Mouse (Mus musculus): ENCODE measurements around the gene Col4a3bp. TPM values are rescaled to one million over a fixed set of nuclear protein-coding genes. Genes with fewer than 3 reads are reported as not detected.

Gene Col4a3bp
- total and polyA plus RNA-seq, 2 experiments from 2014 or later, result 9.5 to 35.0 TPM

GRCm38 (mm10) chr13:96614615-96615014 lies 72.2 kb downstream of the Col4a3bp start:
- WGBS, result 97% methylated on average over 3 of the region's 3 CpGs
- DNase-seq (ENCODE audit: low spot score) (no peak), ATAC-seq (no peak)
- H3K27ac ChIP-seq, result no peak overlapping the region
- no peak overlapping the region for H3K9ac ChIP-seq (replicated peaks; ENCODE audit: low read length)
- H3K4me3 ChIP-seq (ENCODE audit: low read length), result no peak overlapping the region
- H3K9me3 ChIP-seq (ENCODE audit: low read length), result no peaks in the 10 kb centered on the region
- peaks cover 17% of the 10 kb centered on the region; the same call in 1 of the 2 replicates for H3K36me3 ChIP-seq (ENCODE audit: insufficient read depth, low read length)
- no peaks in the 10 kb centered on the region for H3K4me1 ChIP-seq (ENCODE audit: insufficient read depth, low read length)
- no peak for TF ChIP-seq CTCF (IDR thresholded peaks at IDR 0.05; ENCODE audit: low read depth)
- no peaks in the 10 kb centered on the region for H3K27me3 ChIP-seq (ENCODE audit: insufficient read depth, low read length)
- H3K4me2 ChIP-seq (ENCODE audit: low read depth, low read length), result no peak overlapping the region

DNA sequence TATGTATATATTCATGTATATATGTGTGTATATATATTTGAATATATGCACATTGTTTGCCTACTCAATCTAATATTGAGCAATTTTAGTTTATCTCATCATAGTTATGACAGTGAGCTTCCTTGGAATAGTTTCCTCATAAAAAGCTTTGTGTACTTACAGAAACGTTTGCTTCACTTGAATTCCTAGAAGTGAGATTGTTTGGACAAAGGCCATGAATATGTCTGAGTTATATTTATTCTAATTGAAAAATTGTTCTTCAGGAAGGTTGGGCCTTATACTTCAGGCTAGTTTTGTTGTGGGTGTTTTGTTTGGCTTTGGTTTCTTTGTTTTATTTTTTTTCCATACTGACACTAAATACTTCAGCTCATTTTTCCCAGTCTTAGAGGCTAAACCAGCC lies 78.5 kb downstream of the Col4a3bp start:
- H3K27ac ChIP-seq, result no peak overlapping the region
- no peak overlapping the region for H3K9ac ChIP-seq (replicated peaks; ENCODE audit: low read length)
- WGBS, result 57% methylated on average over 1 of the region's 1 CpGs
- TF ChIP-seq CTCF (IDR thresholded peaks at IDR 0.05; ENCODE audit: low read depth), result no peak
- peaks cover 5% of the 10 kb centered on the region for H3K36me3 ChIP-seq (ENCODE audit: insufficient read depth, low read length)
- H3K9me3 ChIP-seq (ENCODE audit: low read length), result no peaks in the 10 kb centered on the region
- H3K4me2 ChIP-seq (ENCODE audit: low read depth, low read length), result no peak overlapping the region
- H3K4me3 ChIP-seq (ENCODE audit: low read length), result no peak overlapping the region
- no peak for ATAC-seq
- no peaks in the 10 kb centered on the region for H3K4me1 ChIP-seq (ENCODE audit: insufficient read depth, low read length)
- H3K27me3 ChIP-seq (ENCODE audit: insufficient read depth, low read length), result no peaks in the 10 kb centered on the region
- DNase-seq (ENCODE audit: low spot score), result no peak

DNA sequence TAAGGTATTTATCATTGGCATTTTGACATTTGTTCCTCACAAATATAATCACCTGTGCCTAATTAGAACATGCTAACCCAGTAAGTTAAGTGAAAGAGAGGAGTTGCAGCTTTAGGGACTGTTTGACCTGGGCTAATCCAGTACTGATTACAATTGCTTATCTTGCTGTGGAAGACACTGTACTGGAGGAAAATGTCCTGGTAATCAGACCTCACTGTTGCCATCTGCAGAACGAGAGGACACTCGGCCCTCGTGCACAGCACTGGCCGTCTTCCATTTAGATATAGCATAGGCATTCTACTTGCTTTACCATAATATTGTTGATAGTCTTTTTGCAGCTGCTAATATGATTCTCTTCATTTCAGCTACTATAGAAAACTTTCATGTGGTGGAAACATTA lies 88.0 kb downstream of the Col4a3bp start:
- ATAC-seq (no peak), DNase-seq (ENCODE audit: low spot score) (no peak)
- Histone ChIP-seq H3K36me3 (ENCODE audit: insufficient read depth, low read length) (peaks cover 20% of the 10 kb centered on the region), H3K4me2 (ENCODE audit: low read depth, low read length) (no peak overlapping the region), H3K27me3 (ENCODE audit: insufficient read depth, low read length) (no peaks in the 10 kb centered on the region), H3K9me3 (ENCODE audit: low read length) (no peaks in the 10 kb centered on the region), H3K4me3 (ENCODE audit: low read length) (no peak overlapping the region), H3K9ac (replicated peaks; ENCODE audit: low read length) (no peak overlapping the region), H3K4me1 (ENCODE audit: insufficient read depth, low read length) (no peaks in the 10 kb centered on the region), H3K27ac (no peak overlapping the region)
- no peak for TF ChIP-seq CTCF (IDR thresholded peaks at IDR 0.05; ENCODE audit: low read depth)
- WGBS, result 97% methylated on average over 4 of the region's 4 CpGs

- TF ChIP-seq CTCF (IDR thresholded peaks at IDR 0.05; ENCODE audit: low read depth), result no peak
- no peak for ATAC-seq
- WGBS, result 60% methylated on average over 2 of the region's 2 CpGs
These were observed 101.8 kb downstream of the Col4a3bp start for GRCm38 (mm10) chr13:96644168-96644567.

GRCm38 (mm10) chr13:96645822-96646221 lies 103.4 kb downstream of the Col4a3bp start:
- Histone ChIP-seq H3K4me1 (ENCODE audit: insufficient read depth, low read length) (no peaks in the 10 kb centered on the region), H3K27ac (no peak overlapping the region), H3K36me3 (ENCODE audit: insufficient read depth, low read length) (peaks cover 24% of the 10 kb centered on the region; the same call in 1 of the 2 replicates), H3K9ac (replicated peaks; ENCODE audit: low read length) (no peak overlapping the region), H3K4me2 (ENCODE audit: low read depth, low read length) (no peak overlapping the region), H3K9me3 (ENCODE audit: low read length) (no peaks in the 10 kb centered on the region), H3K27me3 (ENCODE audit: insufficient read depth, low read length) (no peaks in the 10 kb centered on the region), H3K4me3 (ENCODE audit: low read length) (no peak overlapping the region)
- 33% methylated on average over 5 of the region's 5 CpGs for WGBS
- DNase-seq (ENCODE audit: low spot score) (no peak), ATAC-seq (peak; percentile 53; the same call in 1 of the 2 replicates)
- TF ChIP-seq CTCF (IDR thresholded peaks at IDR 0.05; ENCODE audit: low read depth), result no peak

More at GRCm38 (mm10) chr13:96644168-96644567, 101.8 kb downstream of the Col4a3bp start:
- peaks cover 10% of the 10 kb centered on the region; the same call in 1 of the 2 replicates for H3K36me3 ChIP-seq (ENCODE audit: insufficient read depth, low read length)
- H3K4me2 ChIP-seq (ENCODE audit: low read depth, low read length), result no peak overlapping the region
- H3K9ac ChIP-seq (replicated peaks; ENCODE audit: low read length), result no peak overlapping the region
- no peak overlapping the region for H3K4me3 ChIP-seq (ENCODE audit: low read length)
- H3K4me1 ChIP-seq (ENCODE audit: insufficient read depth, low read length), result no peaks in the 10 kb centered on the region
- DNase-seq (ENCODE audit: low spot score), result no peak
- H3K9me3 ChIP-seq (ENCODE audit: low read length), result no peaks in the 10 kb centered on the region
- no peaks in the 10 kb centered on the region for H3K27me3 ChIP-seq (ENCODE audit: insufficient read depth, low read length)
- H3K27ac ChIP-seq, result no peak overlapping the region

DNA sequence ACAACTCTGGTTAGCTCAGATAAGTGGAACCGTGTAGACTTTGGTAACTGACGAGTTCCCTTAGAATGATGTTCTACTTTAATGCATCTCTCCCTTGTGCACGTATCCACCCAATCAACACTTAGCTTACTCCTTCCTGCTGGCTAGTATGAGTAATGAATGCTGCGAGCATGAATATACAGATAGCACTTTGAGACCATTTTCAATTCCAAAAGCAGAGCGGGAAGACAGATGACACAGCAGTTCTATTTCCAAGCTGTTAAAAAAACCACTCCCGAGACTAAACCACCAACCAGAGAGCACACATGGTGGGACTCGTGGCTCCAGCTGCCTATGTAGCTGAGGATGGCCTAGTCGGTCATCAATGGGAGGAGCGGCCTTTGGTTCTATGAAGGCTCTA lies 110.6 kb downstream of the Col4a3bp start:
- H3K4me3 ChIP-seq (ENCODE audit: low read length), result no peak overlapping the region
- ATAC-seq (no peak), DNase-seq (ENCODE audit: low spot score) (no peak)
- TF ChIP-seq CTCF (IDR thresholded peaks at IDR 0.05; ENCODE audit: low read depth), result no peak
- no peaks in the 10 kb centered on the region for H3K9me3 ChIP-seq (ENCODE audit: low read length)
- no peak overlapping the region for H3K27ac ChIP-seq
- H3K4me1 ChIP-seq (ENCODE audit: insufficient read depth, low read length), result no peaks in the 10 kb centered on the region
- H3K4me2 ChIP-seq (ENCODE audit: low read depth, low read length), result no peak overlapping the region
- no peak overlapping the region for H3K9ac ChIP-seq (replicated peaks; ENCODE audit: low read length)
- 86% methylated on average over 9 of the region's 9 CpGs for WGBS
- H3K36me3 ChIP-seq (ENCODE audit: insufficient read depth, low read length), result peaks cover 87% of the 10 kb centered on the region
- H3K27me3 ChIP-seq (ENCODE audit: insufficient read depth, low read length), result no peaks in the 10 kb centered on the region

DNA sequence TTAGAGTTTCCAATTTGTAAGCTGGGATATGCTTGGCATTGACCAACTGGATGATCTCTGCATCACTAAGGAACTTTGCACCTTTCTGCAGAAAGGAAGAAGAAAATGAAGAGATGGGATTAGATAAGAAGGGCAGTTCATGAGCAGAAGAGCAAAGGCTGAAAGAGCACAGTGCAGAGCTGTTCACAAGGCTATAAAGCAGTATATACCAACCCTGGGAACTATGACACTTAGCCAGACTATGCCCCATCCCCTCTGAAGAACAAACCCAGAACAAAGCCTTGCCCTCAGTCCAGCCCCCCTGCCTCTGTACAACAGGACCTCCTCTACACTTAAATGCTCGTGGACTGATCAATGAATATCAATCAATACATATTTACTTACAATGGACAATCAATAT lies 114.3 kb downstream of the Col4a3bp start:
- peaks cover 79% of the 10 kb centered on the region for H3K36me3 ChIP-seq (ENCODE audit: insufficient read depth, low read length)
- no peaks in the 10 kb centered on the region for H3K4me1 ChIP-seq (ENCODE audit: insufficient read depth, low read length)
- no peaks in the 10 kb centered on the region for H3K9me3 ChIP-seq (ENCODE audit: low read length)
- TF ChIP-seq CTCF (IDR thresholded peaks at IDR 0.05; ENCODE audit: low read depth), result no peak
- no peak overlapping the region for H3K27ac ChIP-seq
- ATAC-seq (no peak), DNase-seq (ENCODE audit: low spot score) (no peak)
- no peak overlapping the region for H3K4me3 ChIP-seq (ENCODE audit: low read length)
- H3K9ac ChIP-seq (replicated peaks; ENCODE audit: low read length), result no peak overlapping the region
- H3K27me3 ChIP-seq (ENCODE audit: insufficient read depth, low read length), result no peaks in the 10 kb centered on the region
- H3K4me2 ChIP-seq (ENCODE audit: low read depth, low read length), result no peak overlapping the region
- WGBS, result 93% methylated on average over 1 of the region's 1 CpGs
